Mouse (Mus musculus) spleen, adult 2 months (tissue): ENCODE measurements around the gene Elmo1.

Source experiments
- CTCF ChIP-seq: fragments of 200-500 bp; IDR thresholded peaks from 2 replicates; pipeline ENCODE4 v1.5.1; 2011; ENCODE audit warnings: mild to moderate bottlenecking, inconsistent platforms; ENCODE audit not compliant: insufficient read depth, insufficient read length, insufficient replicate concordance; ENCODE audit errors: extremely low read depth
- POLR2A ChIP-seq: fragments of 200-500 bp; IDR thresholded peaks from 2 replicates; pipeline ENCODE4 v1.6.1; 2011; ENCODE audit warnings: low read depth, low read length, inconsistent platforms

DNA sequence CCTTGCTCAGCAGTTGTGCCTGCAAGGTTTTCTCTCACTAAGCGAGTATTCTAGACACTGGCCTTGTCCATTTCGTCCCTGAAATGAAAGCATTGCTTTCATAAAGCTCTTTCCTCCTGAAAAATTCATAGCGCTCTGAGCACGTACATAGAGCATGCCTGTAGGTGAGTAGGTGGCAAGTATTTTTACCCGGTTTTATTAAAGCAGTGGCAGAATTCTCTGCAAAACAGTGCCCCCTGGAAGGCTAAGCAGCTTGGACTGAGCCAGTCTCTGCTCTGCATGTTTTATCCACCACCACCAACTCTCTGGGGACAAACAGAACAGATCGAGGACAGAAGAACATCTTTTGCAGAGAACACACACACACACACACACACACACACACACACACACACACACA lies 340.6 kb downstream of the Elmo1 start:
- TF ChIP-seq CTCF (no peak), POLR2A (no peak)
